Mouse (Mus musculus) ES-E14 (cell line): Measurements from ENCODE around the gene Fbln2. TPM values are rescaled to one million over a fixed set of nuclear protein-coding genes. Genes with fewer than 3 reads are reported as not detected.

ENCODE experiments used
- DNase-seq: peaks from one replicate; pipeline ENCODE4 v3.0.0-alpha.2; 2013; ENCODE audit warnings: low read depth, low spot score
- H3K27ac ChIP-seq: 2 replicates; pipeline ENCODE4 v1.5.1; 2012; ENCODE audit warnings: low read depth, mild to moderate bottlenecking, low read length, moderate library complexity, mixed read lengths; ENCODE audit not compliant: poor library complexity, insufficient read depth, severe bottlenecking
- H3K36me3 ChIP-seq: 2 replicates; pipeline ENCODE4 v1.6.1; 2012; ENCODE audit warnings: mild to moderate bottlenecking, low read length, moderate library complexity, mixed read lengths; ENCODE audit not compliant: control insufficient read depth, poor library complexity, insufficient read depth, severe bottlenecking
- H3K4me1 ChIP-seq, 2 experiments: fragments of 150-350 bp in 1 of 2; sonication (generic) in 1 of 2; 2 replicates each; pipeline ENCODE4 v1.6.1; 2012; ENCODE audit warnings: low read length in 2 of 2, mild to moderate bottlenecking in 1 of 2, mixed read lengths in 1 of 2; ENCODE audit not compliant: control insufficient read depth in 2 of 2, insufficient read depth in 2 of 2, poor library complexity in 1 of 2
- H3K4me3 ChIP-seq, 2 experiments: fragments of 150-350 bp in 1 of 2; sonication (generic) in 1 of 2; 2 replicates each; pipeline ENCODE4 v1.5.1; 2012; ENCODE audit warnings: low read length in 2 of 2, low read depth in 1 of 2, mild to moderate bottlenecking in 1 of 2, mixed read lengths in 1 of 2; ENCODE audit not compliant: insufficient read depth in 1 of 2, poor library complexity in 1 of 2, severe bottlenecking in 1 of 2
- H3K9ac ChIP-seq: 2 replicates; pipeline ENCODE4 v1.6.1; 2012; ENCODE audit warnings: low read depth, mild to moderate bottlenecking, low read length, mixed read lengths; ENCODE audit not compliant: poor library complexity, insufficient read depth, severe bottlenecking
- H3K9me3 ChIP-seq: fragments of 150-350 bp; sonication (generic); 2 replicates; pipeline ENCODE4 v1.6.1; 2012; ENCODE audit warnings: low read depth, mild to moderate bottlenecking, low read length; ENCODE audit not compliant: control insufficient read depth, insufficient read depth
- CHD2 ChIP-seq: IDR thresholded peaks from 2 replicates; pipeline ENCODE4 v1.6.1; 2014; ENCODE audit warnings: mild to moderate bottlenecking, low read depth, low read length, inconsistent platforms
- HCFC1 ChIP-seq: IDR thresholded peaks from 2 replicates; pipeline ENCODE4 v1.6.1; 2012; ENCODE audit warnings: low read length, inconsistent platforms, borderline replicate concordance; ENCODE audit not compliant: insufficient read depth
- MAFK ChIP-seq: IDR thresholded peaks from 2 replicates; pipeline ENCODE4 v1.6.1; 2014; ENCODE audit warnings: mild to moderate bottlenecking, low read depth, low read length, inconsistent platforms; ENCODE audit not compliant: insufficient read depth
- ZC3H11A ChIP-seq: IDR thresholded peaks from 2 replicates; pipeline ENCODE4 v1.6.1; 2012; ENCODE audit warnings: low read depth, mild to moderate bottlenecking, inconsistent platforms, low read length, borderline replicate concordance
- ZNF384 ChIP-seq: IDR thresholded peaks from 2 replicates; pipeline ENCODE4 v1.6.1; 2012; ENCODE audit warnings: low read depth, low read length, inconsistent platforms
- in situ Hi-C, 2 experiments: fragments of 600-800 bp; cut with MboI; formaldehyde crosslinking; loops; one replicate each; pipeline ENCODE4 v1.15.1; 2025; ENCODE audit warnings: low sequenced_read_pairs in 2 of 2, inconsistent platforms in 1 of 2; ENCODE audit not compliant: unreplicated experiment in 2 of 2
- total RNA-seq: library from RNA; depleted of rRNA; stranded (reverse); fragments of 300-350 nt; gene quantifications from 2 replicates; pipeline ENCODE4 v1.2.3, GENCODE M21; 2012

Fbln2 gene
- total RNA-seq, 1 experiment, result 24.7 TPM

GRCm38 (mm10) chr6:91243395-91243794 lies 31.1 kb downstream of the Fbln2 start:
- no peak for DNase-seq
- Histone ChIP-seq H3K4me1 (no peaks in the 10 kb centered on the region), H3K9ac (no peak overlapping the region), H3K4me3 (no peak overlapping the region), H3K27ac (no peak overlapping the region), H3K36me3 (no peaks in the 10 kb centered on the region), H3K9me3 (no peaks in the 10 kb centered on the region)
- TF ChIP-seq MAFK, result no peak
- TF ChIP-seq HCFC1, result no peak
- TF ChIP-seq ZC3H11A, result no peak
- no peak for TF ChIP-seq CHD2
- TF ChIP-seq ZNF384, result no peak
- in situ Hi-C loops, result no loop called here

DNA sequence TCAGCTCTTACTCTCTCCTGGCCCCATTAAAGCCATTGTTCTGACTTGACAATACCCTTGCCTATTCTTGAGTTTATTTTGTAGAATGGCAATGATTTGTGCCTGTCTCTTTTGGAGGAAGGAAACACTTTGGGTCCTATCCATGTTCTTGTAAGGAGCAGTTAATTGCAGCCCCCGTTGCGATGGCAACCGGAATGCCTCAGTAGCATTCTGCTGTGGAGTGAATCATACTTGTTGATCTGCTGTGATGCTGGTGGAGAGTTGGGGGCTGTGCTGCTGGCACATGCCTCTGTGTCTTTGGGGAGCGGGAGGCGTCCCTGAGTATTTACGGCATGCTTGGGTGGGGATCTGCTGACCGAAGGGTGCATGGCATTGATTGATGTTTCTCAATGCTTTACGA lies 32.1 kb downstream of the Fbln2 start:
- Histone ChIP-seq H3K4me1 (no peaks in the 10 kb centered on the region), H3K4me3 (no peak overlapping the region), H3K9ac (no peak overlapping the region), H3K36me3 (no peaks in the 10 kb centered on the region), H3K27ac (no peak overlapping the region), H3K9me3 (no peaks in the 10 kb centered on the region)
- no peak for DNase-seq
- in situ Hi-C loops, result no loop called here
- TF ChIP-seq HCFC1 (no peak), MAFK (no peak), ZC3H11A (no peak), ZNF384 (no peak), CHD2 (no peak)

- H3K4me1 ChIP-seq, result no peaks in the 10 kb centered on the region
- no peak for DNase-seq
- TF ChIP-seq HCFC1, result no peak
- H3K36me3 ChIP-seq, result no peaks in the 10 kb centered on the region
- H3K27ac ChIP-seq, result no peak overlapping the region
- H3K4me3 ChIP-seq, result no peak overlapping the region
- H3K9me3 ChIP-seq, result no peaks in the 10 kb centered on the region
- in situ Hi-C loops, result no loop called here
- no peak overlapping the region for H3K9ac ChIP-seq
Measured at GRCm38 (mm10) chr6:91245331-91245730, 33.1 kb downstream of the Fbln2 start.

- no peak for DNase-seq
- H3K27ac ChIP-seq, result no peak overlapping the region
- TF ChIP-seq ZC3H11A (no peak), HCFC1 (no peak), ZNF384 (no peak), MAFK (no peak), CHD2 (no peak)
- H3K9ac ChIP-seq, result no peak overlapping the region
- no peaks in the 10 kb centered on the region for H3K9me3 ChIP-seq
- no peak overlapping the region for H3K4me3 ChIP-seq
- H3K4me1 ChIP-seq, result no peaks in the 10 kb centered on the region
- in situ Hi-C loops, result no loop called here
- H3K36me3 ChIP-seq, result no peaks in the 10 kb centered on the region
Measured at GRCm38 (mm10) chr6:91247343-91247742, 35.1 kb downstream of the Fbln2 start.

DNA sequence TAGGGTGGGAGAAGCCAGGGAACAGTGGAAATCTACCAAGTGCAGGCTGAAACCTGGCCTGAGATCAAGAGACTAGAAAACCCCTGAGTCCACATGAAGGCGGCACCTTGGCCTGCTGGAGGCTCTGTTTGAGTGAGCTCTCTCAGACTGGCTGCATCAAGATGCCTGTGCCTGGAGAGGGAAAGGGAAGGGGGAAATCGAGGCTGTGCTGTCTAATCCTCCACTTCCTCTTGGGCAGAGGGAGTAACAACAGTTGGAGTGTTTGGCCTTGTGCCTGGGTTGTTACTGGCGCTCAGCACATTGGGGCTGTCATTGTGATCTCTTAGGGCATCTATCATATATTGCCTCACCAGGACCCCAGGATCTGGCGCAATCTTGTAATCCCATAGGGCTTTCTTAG lies 36.4 kb downstream of the Fbln2 start:
- Histone ChIP-seq H3K4me3 (no peak overlapping the region), H3K36me3 (no peaks in the 10 kb centered on the region), H3K9me3 (no peaks in the 10 kb centered on the region), H3K27ac (no peak overlapping the region), H3K9ac (no peak overlapping the region), H3K4me1 (no peaks in the 10 kb centered on the region)
- TF ChIP-seq HCFC1 (no peak), ZNF384 (no peak), MAFK (no peak), CHD2 (no peak), ZC3H11A (no peak)
- DNase-seq, result no peak
- in situ Hi-C loops, result no loop called here
